Mouse (Mus musculus) kidney, embryonic 16.5 days (tissue): ENCODE data around the gene Mobp. TPM values are rescaled to one million over a fixed set of nuclear protein-coding genes. Genes with fewer than 3 reads are reported as not detected.

Experiments used
- ATAC-seq: fragments of 200-750 bp; cut with Nextera tagmentation; 2 replicates; pipeline ENCODE4 v1.8.0; 2017; ENCODE audit warnings: moderate TSS enrichment; ENCODE audit not compliant: low FRiP score, low TSS enrichment
- H3K27ac ChIP-seq: fragments of 300-500 bp; sonication (generic); 2 replicates; pipeline ENCODE4 v1.5.1; 2014; ENCODE audit warnings: low read length
- H3K27me3 ChIP-seq: fragments of 300-500 bp; sonication (generic); 2 replicates; pipeline ENCODE4 v1.6.1; 2014; ENCODE audit warnings: low read length, control low read depth, mixed read lengths; ENCODE audit not compliant: insufficient read depth
- H3K36me3 ChIP-seq: fragments of 300-500 bp; sonication (generic); 2 replicates; pipeline ENCODE4 v1.6.1; 2014; ENCODE audit warnings: low read length, control low read depth, mixed read lengths; ENCODE audit not compliant: insufficient read depth
- H3K4me1 ChIP-seq: fragments of 300-500 bp; sonication (generic); 2 replicates; pipeline ENCODE4 v1.6.1; 2014; ENCODE audit warnings: low read length, control low read depth, mixed read lengths; ENCODE audit not compliant: insufficient read depth
- H3K4me2 ChIP-seq: fragments of 300-500 bp; sonication (generic); replicated peaks from 2 replicates; pipeline ENCODE4 v1.6.1; 2014; ENCODE audit warnings: low read depth, low read length
- H3K4me3 ChIP-seq: fragments of 300-500 bp; sonication (generic); 2 replicates; pipeline ENCODE4 v1.5.1; 2014; ENCODE audit warnings: mild to moderate bottlenecking, low read length
- H3K9ac ChIP-seq: fragments of 300-500 bp; sonication (generic); replicated peaks from 2 replicates; pipeline ENCODE4 v1.6.1; 2014; ENCODE audit warnings: low read length
- H3K9me3 ChIP-seq: fragments of 300-500 bp; sonication (generic); 2 replicates; pipeline ENCODE4 v1.6.1; 2016; ENCODE audit warnings: low read length, control low read depth
- WGBS: fragments of 180-500 bp; shearing (Covaris S2); extraction: QIAGEN DNeasy Blood & Tissue Kit; methylation state at CpG from one replicate; pipeline ENCODE4 v1.1.7; 2014; 5-methylcytosine and 5-hydroxymethylcytosine counted together
- polyA plus RNA-seq: library from polyadenylated mRNA; unstranded; fragments of >200 nt; fragmentation: Nextera tagmentation; extraction: Ambion mirVana; gene quantifications from 2 replicates; pipeline ENCODE4 v1.2.1, GENCODE M21; 2015

Mobp gene
- polyA plus RNA-seq, 1 experiment from 2014 or later, result not detected

- WGBS, result 28% methylated on average over 12 of the region's 12 CpGs
- no peak overlapping the region for H3K27ac ChIP-seq
- H3K4me3 ChIP-seq, result no peak overlapping the region
- H3K9ac ChIP-seq, result no peak overlapping the region
- no peak for ATAC-seq
- H3K4me2 ChIP-seq, result no peak overlapping the region
- H3K27me3 ChIP-seq, result no peaks in the 10 kb centered on the region
- H3K4me1 ChIP-seq, result no peaks in the 10 kb centered on the region
- H3K36me3 ChIP-seq, result no peaks in the 10 kb centered on the region
- no peaks in the 10 kb centered on the region for H3K9me3 ChIP-seq
Measured at GRCm38 (mm10) chr9:120202683-120203082, 53.2 kb downstream of the Mobp start.

GRCm38 (mm10) chr9:120203936-120204335 is 54.4 kb downstream of the Mobp start:
- H3K27me3 ChIP-seq, result no peaks in the 10 kb centered on the region
- no peak overlapping the region for H3K27ac ChIP-seq
- no peaks in the 10 kb centered on the region for H3K36me3 ChIP-seq
- no peak overlapping the region for H3K4me2 ChIP-seq
- no peaks in the 10 kb centered on the region for H3K9me3 ChIP-seq
- 89% methylated on average over 10 of the region's 10 CpGs for WGBS
- no peak overlapping the region for H3K4me3 ChIP-seq
- no peak overlapping the region for H3K9ac ChIP-seq
- H3K4me1 ChIP-seq, result no peaks in the 10 kb centered on the region
- ATAC-seq, result no peak

GRCm38 (mm10) chr9:120206897-120207296 is 57.4 kb downstream of the Mobp start:
- H3K4me1 ChIP-seq, result no peaks in the 10 kb centered on the region
- no peaks in the 10 kb centered on the region for H3K36me3 ChIP-seq
- no peak overlapping the region for H3K27ac ChIP-seq
- no peaks in the 10 kb centered on the region; the same call in 1 of the 2 replicates for H3K9me3 ChIP-seq
- no peak for ATAC-seq
- H3K9ac ChIP-seq, result no peak overlapping the region
- no peaks in the 10 kb centered on the region for H3K27me3 ChIP-seq
- 39% methylated on average over 17 of the region's 17 CpGs for WGBS
- H3K4me3 ChIP-seq, result no peak overlapping the region
- no peak overlapping the region for H3K4me2 ChIP-seq

GRCm38 (mm10) chr9:120210068-120210467 is 60.6 kb downstream of the Mobp start:
- H3K4me1 ChIP-seq, result no peaks in the 10 kb centered on the region
- ATAC-seq, result no peak
- 80% methylated on average over 4 of the region's 4 CpGs for WGBS
- no peak overlapping the region for H3K4me3 ChIP-seq
- no peak overlapping the region for H3K4me2 ChIP-seq
- no peaks in the 10 kb centered on the region for H3K27me3 ChIP-seq
- no peaks in the 10 kb centered on the region for H3K36me3 ChIP-seq
- no peak overlapping the region for H3K27ac ChIP-seq
- no peak overlapping the region for H3K9ac ChIP-seq
- H3K9me3 ChIP-seq, result no peaks in the 10 kb centered on the region; the same call in 1 of the 2 replicates

GRCm38 (mm10) chr9:120210865-120211264 is 61.4 kb downstream of the Mobp start:
- no peak for ATAC-seq
- 73% methylated on average over 4 of the region's 4 CpGs for WGBS
- H3K4me3 ChIP-seq, result no peak overlapping the region

GRCm38 (mm10) chr9:120212936-120213335 is 63.4 kb downstream of the Mobp start:
- no peak for ATAC-seq
- no peaks in the 10 kb centered on the region for H3K27me3 ChIP-seq
- no peaks in the 10 kb centered on the region for H3K36me3 ChIP-seq
- H3K4me1 ChIP-seq, result no peaks in the 10 kb centered on the region
- no peak overlapping the region for H3K27ac ChIP-seq
- H3K4me3 ChIP-seq, result no peak overlapping the region
- H3K9me3 ChIP-seq, result no peaks in the 10 kb centered on the region; the same call in 1 of the 2 replicates
- 70% methylated on average over 6 of the region's 6 CpGs for WGBS
- H3K4me2 ChIP-seq, result no peak overlapping the region
- H3K9ac ChIP-seq, result no peak overlapping the region

More at GRCm38 (mm10) chr9:120210865-120211264, 61.4 kb downstream of the Mobp start:
- Histone ChIP-seq H3K4me1 (no peaks in the 10 kb centered on the region), H3K9ac (no peak overlapping the region), H3K4me2 (no peak overlapping the region), H3K27me3 (no peaks in the 10 kb centered on the region), H3K9me3 (no peaks in the 10 kb centered on the region; the same call in 1 of the 2 replicates), H3K27ac (no peak overlapping the region), H3K36me3 (no peaks in the 10 kb centered on the region)

- Histone ChIP-seq H3K4me3 (no peak overlapping the region), H3K36me3 (no peaks in the 10 kb centered on the region), H3K4me1 (no peaks in the 10 kb centered on the region), H3K9ac (no peak overlapping the region), H3K27ac (no peak overlapping the region), H3K9me3 (no peaks in the 10 kb centered on the region; the same call in 1 of the 2 replicates), H3K27me3 (no peaks in the 10 kb centered on the region), H3K4me2 (no peak overlapping the region)
- ATAC-seq, result no peak
- WGBS, result 82% methylated on average over 11 of the region's 11 CpGs
Measured at GRCm38 (mm10) chr9:120214978-120215495, 65.5 kb downstream of the Mobp start.

GRCm38 (mm10) chr9:120219411-120219810 is 69.9 kb downstream of the Mobp start:
- Histone ChIP-seq H3K9ac (no peak overlapping the region), H3K4me2 (no peak overlapping the region), H3K36me3 (no peaks in the 10 kb centered on the region), H3K4me3 (no peak overlapping the region), H3K27ac (no peak overlapping the region), H3K9me3 (no peaks in the 10 kb centered on the region), H3K27me3 (no peaks in the 10 kb centered on the region), H3K4me1 (no peaks in the 10 kb centered on the region)
- no peak for ATAC-seq
- WGBS, result 50% methylated on average over 3 of the region's 3 CpGs

Other genes starting within 250 kb of the Mobp start
- 28.0 and 29.5 TPM in 2 replicates for gene Gorasp1, start 212.1 kb upstream of the Mobp start, polyA plus RNA-seq
- 0.20 and 0.35 TPM in 2 replicates for gene Ttc21a, start 212.1 kb upstream of the Mobp start, polyA plus RNA-seq
- 7.1 and 8.7 TPM in 2 replicates for gene Csrnp1, start 165.0 kb upstream of the Mobp start, polyA plus RNA-seq
- gene Xirp1, start 126.1 kb upstream of the Mobp start, polyA plus RNA-seq, result 0.22 and 0.23 TPM in 2 replicates
- 5.3 and 7.9 TPM in 2 replicates for gene Cx3cr1, start 79.8 kb upstream of the Mobp start, polyA plus RNA-seq
- not detected in 2 replicates for gene Ccr8, start 57.6 kb upstream of the Mobp start, polyA plus RNA-seq
- gene Slc25a38, start 39.3 kb upstream of the Mobp start, polyA plus RNA-seq, result 36.3 and 37.0 TPM in 2 replicates
- 1,478 and 1,498 TPM in 2 replicates for gene Rpsa, start 22.0 kb upstream of the Mobp start, polyA plus RNA-seq
- gene Myrip, start 151.8 kb downstream of the Mobp start, polyA plus RNA-seq, result 0.19 and 0.30 TPM in 2 replicates